Mouse (Mus musculus) MEL (cell line): Measurements from ENCODE around the gene Slc9a3r1. TPM values are rescaled to one million over a fixed set of nuclear protein-coding genes. Genes with fewer than 3 reads are reported as not detected.

Experiments used
- DNase-seq: peaks from one replicate; pipeline ENCODE4 v3.0.0; 2011; ENCODE audit warnings: low read depth, low spot score
- H3K27ac ChIP-seq: 2 replicates; pipeline ENCODE4 v1.5.1; 2012; ENCODE audit warnings: low read depth, mild to moderate bottlenecking, control low read depth, low read length, moderate library complexity; ENCODE audit not compliant: control insufficient read depth
- H3K27me3 ChIP-seq, 2 experiments: fragments of 150-350 bp in 1 of 2; sonication (generic) in 1 of 2; 2 replicates each; pipeline ENCODE4 v1.6.1; 2012; ENCODE audit warnings: low read length in 2 of 2, mild to moderate bottlenecking in 2 of 2, improper control_type of control experiment in 1 of 2, moderate library complexity in 1 of 2; ENCODE audit not compliant: insufficient read depth in 2 of 2, control insufficient read depth in 1 of 2
- H3K36me3 ChIP-seq, 2 experiments: 2 replicates each; pipeline ENCODE4 v1.6.1; 2012 to 2014; ENCODE audit warnings: low read length in 2 of 2, improper control_type of control experiment in 1 of 2, inconsistent platforms in 1 of 2, mild to moderate bottlenecking in 1 of 2; ENCODE audit not compliant: insufficient read depth in 2 of 2, control insufficient read depth in 1 of 2
- H3K4me1 ChIP-seq, 2 experiments: fragments of 150-350 bp in 1 of 2; sonication (generic) in 1 of 2; 2 replicates each; pipeline ENCODE4 v1.6.1; 2012; ENCODE audit warnings: low read length in 2 of 2, improper control_type of control experiment in 1 of 2, mild to moderate bottlenecking in 1 of 2; ENCODE audit not compliant: insufficient read depth in 2 of 2, control insufficient read depth in 1 of 2
- H3K4me3 ChIP-seq, 2 experiments: fragments of 150-350 bp in 1 of 2; sonication (generic) in 1 of 2; 2 replicates each; pipeline ENCODE4 v1.5.1; 2012; ENCODE audit warnings: low read depth in 2 of 2, low read length in 2 of 2, mild to moderate bottlenecking in 2 of 2, moderate library complexity in 2 of 2, control low read depth in 1 of 2, improper control_type of control experiment in 1 of 2; ENCODE audit not compliant: control insufficient read depth in 1 of 2, insufficient read depth in 1 of 2
- H3K79me2 ChIP-seq: 2 replicates; pipeline ENCODE4 v1.6.1; 2012; ENCODE audit warnings: mild to moderate bottlenecking, low read length, moderate library complexity; ENCODE audit not compliant: control insufficient read depth, poor library complexity, insufficient read depth
- H3K9ac ChIP-seq: 2 replicates; pipeline ENCODE4 v1.6.1; 2012; ENCODE audit warnings: low read depth, mild to moderate bottlenecking, control low read depth, low read length, moderate library complexity; ENCODE audit not compliant: control insufficient read depth, poor library complexity, severe bottlenecking
- H3K9me3 ChIP-seq: fragments of 150-350 bp; sonication (generic); replicated peaks from 2 replicates; pipeline ENCODE4 v1.6.1; 2012; ENCODE audit warnings: mild to moderate bottlenecking, low read length, improper control_type of control experiment, moderate library complexity; ENCODE audit not compliant: insufficient read depth
- E2F4 ChIP-seq: IDR thresholded peaks from 2 replicates; pipeline ENCODE4 v1.6.1; 2011; ENCODE audit warnings: low read depth, low read length, improper control_type of control experiment, borderline replicate concordance
- GABPA ChIP-seq: IDR thresholded peaks from 2 replicates; pipeline ENCODE4 v1.6.1; 2012; ENCODE audit warnings: low read depth, mild to moderate bottlenecking, inconsistent platforms, low read length, improper control_type of control experiment, moderate library complexity
- HCFC1 ChIP-seq: IDR thresholded peaks from 2 replicates; pipeline ENCODE4 v1.6.1; 2012; ENCODE audit warnings: low read depth, mild to moderate bottlenecking, inconsistent platforms, low read length, improper control_type of control experiment, moderate library complexity
- KAT2A ChIP-seq: conservative IDR thresholded peaks from 2 replicates; pipeline ENCODE4 v1.6.1; 2012; ENCODE audit warnings: low read depth, low read length, improper control_type of control experiment, inconsistent platforms
- MXI1 ChIP-seq: IDR thresholded peaks from 2 replicates; pipeline ENCODE4 v1.6.1; 2011; ENCODE audit warnings: mild to moderate bottlenecking, low read depth, low read length, improper control_type of control experiment
- POLR2A ChIP-seq, 2 experiments: IDR thresholded peaks; 2 replicates each; pipeline ENCODE4 v1.6.1; 2011 to 2012; ENCODE audit warnings: low read length in 2 of 2, mild to moderate bottlenecking in 2 of 2, control low read depth in 1 of 2, improper control_type of control experiment in 1 of 2, low read depth in 1 of 2, moderate library complexity in 1 of 2; ENCODE audit not compliant: control insufficient read depth in 1 of 2, insufficient read depth in 1 of 2, poor library complexity in 1 of 2
- POLR2AphosphoS2 ChIP-seq: IDR thresholded peaks from 2 replicates; pipeline ENCODE4 v1.6.1; 2011; ENCODE audit warnings: low read length, improper control_type of control experiment
- SIN3A ChIP-seq: IDR thresholded peaks from 2 replicates; pipeline ENCODE4 v1.6.1; 2012; ENCODE audit warnings: low read length, improper control_type of control experiment, inconsistent platforms
- UBTF ChIP-seq: IDR thresholded peaks from 2 replicates; pipeline ENCODE4 v1.6.1; 2012; ENCODE audit warnings: low read depth, mild to moderate bottlenecking, inconsistent platforms, low read length, improper control_type of control experiment, moderate library complexity, borderline replicate concordance; ENCODE audit not compliant: insufficient read depth
- USF2 ChIP-seq, 2 experiments: IDR thresholded peaks; 2 replicates each; pipeline ENCODE4 v1.6.1; 2011 to 2012; ENCODE audit warnings: improper control_type of control experiment in 2 of 2, low read length in 2 of 2, borderline replicate concordance in 1 of 2, inconsistent platforms in 1 of 2, low read depth in 1 of 2, mild to moderate bottlenecking in 1 of 2; ENCODE audit not compliant: insufficient read depth in 1 of 2
- ZKSCAN1 ChIP-seq: IDR thresholded peaks from 2 replicates; pipeline ENCODE4 v1.6.1; 2012; ENCODE audit warnings: low read depth, mild to moderate bottlenecking, inconsistent platforms, low read length, improper control_type of control experiment, moderate library complexity
- polyA plus RNA-seq, 2 experiments: library from polyadenylated mRNA; stranded (reverse) in 1 of 2; unstranded in 1 of 2; fragments of >175 nt in 1 of 2; fragments of >200 nt in 1 of 2; gene quantifications; 2 replicates each; pipeline versions ENCODE4 v1.2.1 to v1.2.4; 2012; ENCODE audit warnings: low replicate concordance in 2 of 2, low read depth in 1 of 2; ENCODE audit not compliant: insufficient read length in 2 of 2, insufficient read depth in 1 of 2, missing spikeins in 1 of 2
- total RNA-seq: library from RNA; depleted of rRNA; stranded (reverse); fragments of 300-350 nt; gene quantifications from 2 replicates; pipeline ENCODE4 v1.2.3, GENCODE M21; 2012

Gene Slc9a3r1
- total and polyA plus RNA-seq, 3 experiments: 112 to 127 TPM; not detected in 1

- no peak for DNase-seq
- Histone ChIP-seq H3K27me3 (peaks cover 3 to 4% of the 10 kb centered on the region in 2 experiments), H3K4me3 (no peak overlapping the region), H3K36me3 (no peaks in the 10 kb centered on the region), H3K4me1 (no peaks in the 10 kb centered on the region), H3K9ac (no peak overlapping the region), H3K79me2 (no peaks in the 10 kb centered on the region), H3K27ac (no peak overlapping the region), H3K9me3 (no peaks in the 10 kb centered on the region)
- TF ChIP-seq ZKSCAN1 (no peak), POLR2AphosphoS2 (no peak), KAT2A (no peak), HCFC1 (no peak), USF2 (IDR thresholded peaks at IDR 0.05; ENCODE audit: borderline replicate concordance in 1 of 2, insufficient read depth in 1 of 2, low read depth in 1 of 2, low read length in 2 of 2) (no peak), GABPA (no peak)
These were observed 15.3 kb upstream of the Slc9a3r1 start for GRCm38 (mm10) chr11:115147813-115148212.

- H3K9ac ChIP-seq: no peak overlapping the region
- peaks cover 2 to 21% of the 10 kb centered on the region in 2 experiments; a peak in 3 of 4 replicates for H3K4me1 ChIP-seq
- no peak overlapping the region for H3K4me3 ChIP-seq
- no peak overlapping the region for H3K27ac ChIP-seq
- peaks cover 0 to 13% of the 10 kb centered on the region in 2 experiments; a peak in 2 of 4 replicates for H3K36me3 ChIP-seq
- no peaks in the 10 kb centered on the region for H3K79me2 ChIP-seq
- no peaks in the 10 kb centered on the region for H3K9me3 ChIP-seq
- H3K27me3 ChIP-seq: peaks cover 3 to 4% of the 10 kb centered on the region in 2 experiments
- no peak for TF ChIP-seq UBTF
- TF ChIP-seq MXI1: no peak
- DNase-seq: no peak
These were observed 12.3 kb upstream of the Slc9a3r1 start for GRCm38 (mm10) chr11:115150741-115151254.

GRCm38 (mm10) chr11:115151755-115152429 lies 11.2 kb upstream of the Slc9a3r1 start:
- Histone ChIP-seq H3K79me2 (no peaks in the 10 kb centered on the region), H3K9me3 (no peaks in the 10 kb centered on the region), H3K36me3 (peaks cover 0 to 13% of the 10 kb centered on the region in 2 experiments; a peak in 2 of 4 replicates), H3K27ac (no peak overlapping the region), H3K4me1 (peaks cover 2 to 25% of the 10 kb centered on the region in 2 experiments; a peak in 3 of 4 replicates), H3K9ac (no peak overlapping the region), H3K4me3 (no peak overlapping the region), H3K27me3 (peaks cover 3 to 4% of the 10 kb centered on the region in 2 experiments)
- no peak for TF ChIP-seq UBTF
- peak; percentile 30; the same call in 1 of the 2 replicates for TF ChIP-seq SIN3A
- no peak for TF ChIP-seq E2F4
- TF ChIP-seq POLR2A (IDR thresholded peaks at IDR 0.05; ENCODE audit: control insufficient read depth in 1 of 2, insufficient read depth in 1 of 2, low read depth in 1 of 2, low read length in 2 of 2, poor library complexity in 1 of 2): no peak
- peak; percentile 61 for DNase-seq
